Mouse (Mus musculus): ENCODE measurements around the gene Trpv6.

Gene Trpv6

DNA sequence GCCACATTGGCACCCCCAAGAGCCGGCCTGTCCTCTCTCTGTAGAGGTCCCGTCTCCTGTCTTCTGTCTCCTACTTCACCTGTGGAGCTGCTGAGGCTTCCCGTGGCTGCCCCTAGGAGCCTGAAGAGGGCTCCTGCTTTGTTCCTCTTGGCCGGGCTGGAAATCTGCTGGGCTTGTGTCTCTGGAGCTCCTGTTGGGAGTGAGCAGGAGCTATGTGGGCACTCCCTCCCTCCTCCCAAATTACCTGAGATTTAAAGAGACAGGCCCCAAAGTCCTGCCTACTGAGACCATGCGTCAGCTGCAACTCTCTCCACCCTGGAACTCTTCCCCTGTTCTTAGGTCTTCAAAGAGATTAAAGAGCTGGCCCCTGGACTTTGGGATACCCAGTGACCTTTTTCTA lies at the start of gene Trpv6:
Gene Trpv6, minus strand, starts transcription at position 228 of the 400 bp plus-strand sequence.
- no peak for DNase-seq (ENCODE audit: low read depth)

DNA sequence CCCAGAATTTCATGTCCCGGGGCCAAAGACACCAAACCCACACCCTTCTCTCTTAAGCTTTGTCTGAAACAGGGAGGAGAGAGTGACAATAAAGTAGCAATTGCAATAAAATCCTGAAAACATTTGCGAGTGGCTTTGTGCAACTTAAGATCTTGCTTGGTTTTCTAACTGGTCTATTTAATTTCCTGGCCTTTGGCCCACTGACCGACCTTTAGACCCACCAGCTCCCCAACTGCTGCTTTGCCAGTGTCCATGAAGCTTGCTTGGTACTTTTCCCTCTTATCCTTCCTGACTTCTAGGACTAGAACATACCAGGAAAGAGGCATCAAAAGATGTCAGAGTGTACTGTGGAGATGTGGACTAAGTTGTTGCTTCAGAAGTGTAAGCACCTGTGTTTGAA lies 49.4 kb upstream of the Trpv6 start:
- no peak for DNase-seq (ENCODE audit: low read depth)

DNA sequence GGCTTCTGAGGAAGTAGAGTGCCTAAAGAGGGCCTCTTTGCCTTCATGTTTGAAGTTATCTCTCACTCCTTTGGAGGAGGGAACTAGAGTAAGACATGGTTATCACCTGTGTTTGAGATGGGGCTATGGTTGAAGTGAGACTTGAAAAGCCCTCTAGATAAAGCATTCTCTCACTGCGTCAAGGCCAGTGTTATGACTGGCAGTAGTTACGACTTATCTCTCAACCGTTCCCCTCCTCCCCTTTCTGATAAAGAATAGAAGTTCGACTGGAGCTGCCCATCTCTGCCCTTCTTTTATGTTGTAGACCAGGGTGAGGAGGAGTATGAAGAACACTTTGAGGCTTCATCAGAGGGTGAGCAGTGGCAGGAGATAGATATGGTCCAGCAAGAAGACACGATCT lies 48.7 kb upstream of the Trpv6 start:
- no peak for DNase-seq (ENCODE audit: low read depth)

DNA sequence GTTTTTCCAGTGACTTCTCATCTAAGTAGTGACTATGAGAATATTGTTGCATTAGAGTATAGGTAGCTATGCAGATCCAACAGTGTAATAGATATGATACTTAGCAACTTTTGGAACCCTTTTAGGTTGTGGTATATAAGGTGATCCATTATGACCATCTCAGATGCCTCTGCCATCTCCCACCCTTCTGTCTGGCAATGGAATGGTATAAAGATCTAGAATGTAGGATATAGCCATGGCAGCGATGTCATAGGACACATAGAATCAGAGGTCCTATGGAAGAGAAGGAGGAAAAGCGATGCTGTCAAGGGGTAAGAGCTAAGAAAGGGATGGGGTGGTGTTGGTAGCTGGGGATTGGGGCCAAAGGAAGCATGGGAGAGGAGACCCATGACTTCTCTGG lies 47.9 kb upstream of the Trpv6 start, which contains the start of gene Llcfc1:
Gene Llcfc1, plus strand, starts transcription at position 301 of the 400 bp plus-strand sequence.
- DNase-seq (ENCODE audit: low read depth), result no peak

DNA sequence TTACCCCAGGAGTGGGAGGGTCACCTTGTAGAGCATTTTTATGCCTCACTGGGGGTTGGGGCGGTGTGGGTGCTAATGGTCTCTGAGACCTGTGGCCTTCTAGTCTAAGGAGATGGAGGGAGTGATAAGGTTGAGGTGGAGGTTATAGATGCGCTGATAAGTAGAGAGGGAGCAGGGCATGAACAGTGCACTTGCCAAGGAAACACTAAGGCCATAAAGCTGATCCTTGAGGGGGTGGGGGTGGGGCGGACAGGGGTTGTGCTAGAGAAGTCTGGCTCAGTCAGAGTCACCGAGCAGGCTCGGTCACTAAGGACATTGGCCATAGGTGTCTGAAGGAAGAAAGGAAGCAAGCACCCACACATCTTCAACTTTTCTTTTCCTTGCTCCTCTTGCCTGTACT lies 45.5 kb upstream of the Trpv6 start:
- no peak for DNase-seq (ENCODE audit: low read depth)

DNA sequence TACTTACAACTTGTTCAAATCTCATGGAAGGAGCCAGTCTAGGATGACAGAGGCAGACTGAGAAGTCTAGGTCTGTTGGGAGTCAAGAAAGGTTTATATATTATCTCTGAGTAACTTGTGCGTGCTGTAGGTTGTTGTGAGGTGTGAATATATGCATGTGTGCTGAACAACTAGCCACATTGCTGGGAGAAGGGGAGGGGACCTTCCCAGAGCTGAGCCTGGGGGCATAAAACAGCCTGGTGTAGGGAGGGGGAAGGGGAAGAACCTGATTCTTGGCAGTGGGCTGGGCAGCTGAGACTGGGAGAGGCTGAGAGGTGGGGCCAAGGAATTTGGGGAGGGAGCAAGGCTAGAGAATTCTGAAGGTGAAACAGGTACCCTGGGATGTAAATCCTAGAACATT lies 44.5 kb upstream of the Trpv6 start, which contains the start of gene Trpv5:
Gene Trpv5, minus strand, starts transcription at position 101 of the 400 bp plus-strand sequence.
- DNase-seq (ENCODE audit: low read depth), result no peak

DNA sequence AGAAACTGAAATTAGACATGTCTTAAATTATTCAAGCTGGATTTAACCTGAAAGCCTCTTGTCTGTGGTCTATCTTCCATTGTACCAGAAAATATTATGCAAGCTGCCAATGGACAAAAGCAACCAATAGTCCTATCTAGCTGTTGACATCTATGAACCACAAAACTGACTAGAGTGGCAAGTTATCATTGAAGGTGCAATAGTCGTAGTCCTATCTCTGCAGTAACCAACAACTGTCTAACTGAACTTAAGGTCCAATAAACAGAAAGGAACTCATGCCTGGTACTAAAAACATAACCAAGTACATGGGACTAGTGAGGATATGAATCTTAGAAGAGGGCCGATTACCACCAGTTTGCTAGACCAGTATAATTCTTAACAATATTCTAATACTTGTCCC lies 40.3 kb upstream of the Trpv6 start:
- no peak for DNase-seq (ENCODE audit: low read depth)

DNA sequence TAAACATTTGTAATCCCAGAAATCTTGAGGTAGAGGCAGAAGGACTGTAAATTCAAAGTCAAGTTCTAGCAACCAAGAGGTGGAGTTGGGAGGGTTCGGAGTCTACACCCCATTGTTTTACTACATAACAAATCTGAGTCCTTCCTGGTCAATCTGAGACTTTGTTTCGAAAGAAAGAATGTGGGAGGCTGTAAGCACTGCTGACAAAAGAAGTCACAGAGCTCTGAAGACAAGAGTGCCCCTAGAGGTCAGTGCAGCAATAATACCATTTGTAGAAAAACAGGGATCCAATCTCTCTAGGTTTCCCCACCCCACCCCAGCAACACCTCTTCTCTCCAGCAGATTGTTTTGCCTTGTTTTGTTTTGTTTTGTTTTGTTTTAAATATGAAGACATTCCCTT lies 26.1 kb upstream of the Trpv6 start:
- no peak for DNase-seq (ENCODE audit: low read depth)

DNA sequence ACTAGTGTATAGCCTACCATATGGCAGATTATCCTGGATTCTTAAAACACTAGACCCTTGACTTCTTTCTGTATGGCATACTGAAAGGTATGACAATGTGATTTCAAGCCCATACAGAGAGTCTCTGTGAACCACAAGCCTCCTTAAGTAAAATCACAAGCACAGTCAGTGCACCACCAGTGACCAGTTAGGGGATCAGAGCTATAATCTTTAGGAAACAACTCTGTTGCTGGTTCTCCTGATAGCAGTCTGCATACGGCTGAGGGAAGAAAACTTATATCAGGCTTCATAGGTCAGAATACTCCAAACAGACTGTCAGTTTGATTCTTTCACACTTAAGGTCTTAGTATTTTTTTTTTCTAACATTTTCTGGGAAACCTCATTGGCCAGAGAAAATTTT lies 22.3 kb upstream of the Trpv6 start:
- DNase-seq (ENCODE audit: low read depth), result no peak

DNA sequence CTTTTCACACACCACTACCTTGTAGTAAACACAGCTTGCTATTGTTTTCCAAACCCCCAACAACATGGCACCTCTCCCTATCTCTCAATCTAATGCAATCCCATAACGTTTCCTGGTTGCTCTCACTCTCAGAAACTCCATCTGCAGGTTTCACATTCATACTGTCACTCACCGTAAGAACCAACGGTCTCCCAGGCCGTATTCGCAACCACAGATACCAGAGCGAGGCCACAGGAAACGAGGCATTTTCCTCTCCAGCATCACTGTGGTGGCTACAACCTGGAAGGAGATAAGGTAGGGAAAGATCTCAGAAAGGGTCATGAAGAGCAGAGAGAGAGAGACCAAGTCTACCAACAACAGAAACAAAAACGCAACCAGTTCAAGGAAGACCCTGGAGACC lies 18.4 kb upstream of the Trpv6 start:
- DNase-seq (ENCODE audit: low read depth), result no peak

DNA sequence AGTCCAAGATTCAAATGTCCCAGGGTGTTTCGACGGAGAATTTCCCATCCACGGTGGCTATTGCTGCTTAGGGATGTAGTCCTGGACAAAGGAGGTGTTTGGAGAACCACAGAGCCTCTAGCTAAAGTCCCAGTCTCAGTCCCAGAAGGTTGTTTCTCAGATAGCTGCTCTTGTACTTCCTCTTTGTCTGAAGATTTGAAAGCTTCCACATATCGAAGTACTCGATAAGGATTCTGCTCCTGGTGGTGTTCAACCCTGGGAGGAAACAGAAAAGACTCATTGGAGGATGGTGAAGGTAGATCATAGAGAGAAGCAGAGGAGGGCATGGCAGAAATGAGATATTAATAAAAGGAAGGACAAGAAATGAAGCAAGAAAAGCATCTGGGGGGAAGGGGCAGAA lies 17.0 kb upstream of the Trpv6 start:
- DNase-seq (ENCODE audit: low read depth), result no peak

DNA sequence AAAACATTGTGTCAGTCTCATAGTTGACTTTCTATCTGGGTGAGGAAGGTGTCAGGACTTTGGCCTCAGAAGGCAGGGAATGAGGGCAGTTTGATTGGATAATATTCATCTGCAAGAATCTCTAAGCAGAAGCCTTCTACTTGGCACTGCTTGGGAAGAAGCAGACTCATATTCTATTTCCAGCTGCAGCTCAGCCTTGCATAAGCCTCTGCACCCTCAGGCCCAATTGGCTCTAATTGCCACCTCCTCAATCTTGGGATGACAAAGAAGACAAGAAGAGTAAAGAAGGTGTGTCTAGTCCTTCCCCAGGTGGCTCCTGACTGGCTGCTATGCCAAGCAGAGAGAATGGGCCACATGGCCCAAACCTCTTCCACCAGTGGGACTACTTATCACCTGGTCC lies 10.5 kb upstream of the Trpv6 start:
- DNase-seq (ENCODE audit: low read depth), result no peak

DNA sequence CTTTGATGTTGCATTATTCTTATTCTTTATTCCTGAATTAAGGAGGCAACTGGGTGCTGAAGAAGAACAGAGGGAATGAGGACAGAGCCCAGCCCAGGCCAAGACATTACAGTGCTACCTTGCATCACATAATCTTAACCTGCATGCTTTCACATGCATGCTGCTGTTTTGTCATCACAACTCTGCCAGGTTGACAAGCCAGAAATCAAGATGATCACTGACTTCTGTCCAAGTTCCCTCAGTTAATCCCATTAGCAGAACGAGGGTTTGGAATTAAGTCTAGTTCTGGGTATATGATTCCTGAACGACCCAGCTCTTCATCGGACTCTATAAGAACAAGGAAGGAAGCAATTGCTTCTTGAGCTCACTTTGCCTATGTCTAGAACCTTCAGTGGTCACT lies 10.0 kb upstream of the Trpv6 start:
- DNase-seq (ENCODE audit: low read depth), result no peak

DNA sequence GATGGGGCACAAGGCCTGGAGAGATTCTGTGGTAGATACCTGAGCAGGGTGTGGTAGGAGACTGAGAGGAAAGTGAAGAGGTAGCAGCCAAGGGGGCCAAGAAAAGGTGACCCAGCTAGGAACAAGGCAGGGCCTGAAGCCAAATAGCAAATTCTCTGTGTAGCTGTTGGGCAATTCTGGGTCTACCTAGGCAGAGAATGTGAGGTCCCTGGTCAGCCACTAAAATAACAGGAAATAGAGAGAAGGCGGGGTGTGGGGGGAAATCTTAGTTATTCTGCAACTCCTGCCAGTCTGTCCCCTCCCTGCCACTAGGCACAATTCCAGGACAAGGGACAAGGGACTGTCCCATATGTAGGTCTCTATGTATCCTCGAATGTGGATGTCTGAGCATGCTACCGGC lies 7.0 kb upstream of the Trpv6 start:
- DNase-seq (ENCODE audit: low read depth), result no peak

DNA sequence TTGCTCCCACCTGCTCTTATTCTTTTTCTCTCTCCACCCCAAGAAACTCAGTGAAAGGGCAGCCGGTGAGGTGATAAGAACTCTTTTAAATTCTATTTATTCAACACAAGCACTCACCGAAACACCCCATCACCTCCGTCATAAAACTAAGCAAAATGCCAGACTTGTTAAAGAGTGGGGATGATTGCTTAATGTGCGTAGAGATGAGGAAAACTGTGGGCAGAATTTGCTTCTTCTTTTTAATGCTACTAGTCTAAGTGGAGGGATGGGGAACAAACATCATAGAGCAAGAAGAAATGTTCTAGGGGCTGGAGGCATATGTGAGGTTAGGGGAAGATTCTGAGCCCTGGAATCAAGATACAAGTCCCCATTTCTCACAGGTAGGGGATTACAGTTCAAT lies 6.6 kb upstream of the Trpv6 start:
- DNase-seq (ENCODE audit: low read depth), result no peak

DNA sequence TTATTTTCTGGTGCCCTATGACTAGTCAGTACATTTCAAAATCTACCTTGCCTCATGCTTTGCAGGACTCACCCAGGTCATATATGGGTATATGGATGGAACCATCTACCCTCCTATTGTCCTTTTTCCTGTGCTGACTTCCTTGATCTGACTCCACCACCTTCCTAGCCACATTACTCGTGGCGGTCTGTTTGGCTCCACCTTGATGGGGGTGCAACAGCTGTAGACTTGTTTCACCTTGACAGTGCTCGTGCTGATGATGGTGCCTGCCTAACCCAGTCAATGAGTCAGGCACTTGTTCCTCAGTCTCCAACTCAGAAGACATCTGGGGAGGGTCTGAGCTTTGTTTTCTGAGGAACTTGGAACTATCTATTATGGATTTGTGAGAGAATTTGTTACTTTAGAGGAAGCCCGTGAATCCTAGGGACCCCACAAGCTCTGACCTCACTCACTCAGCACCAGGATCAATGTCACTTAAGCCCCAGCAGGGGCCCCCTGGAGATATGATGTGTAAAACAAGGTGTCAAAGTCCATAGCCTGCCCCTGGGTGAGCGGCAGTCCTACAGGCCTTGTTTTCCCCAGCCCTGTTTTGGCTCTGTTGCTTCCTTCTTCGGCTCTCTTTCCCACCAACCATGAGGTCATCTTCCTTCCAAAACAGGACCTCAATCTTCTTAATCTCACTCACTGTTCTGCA lies 5.1 kb upstream of the Trpv6 start:
- DNase-seq (ENCODE audit: low read depth), result no peak

DNA sequence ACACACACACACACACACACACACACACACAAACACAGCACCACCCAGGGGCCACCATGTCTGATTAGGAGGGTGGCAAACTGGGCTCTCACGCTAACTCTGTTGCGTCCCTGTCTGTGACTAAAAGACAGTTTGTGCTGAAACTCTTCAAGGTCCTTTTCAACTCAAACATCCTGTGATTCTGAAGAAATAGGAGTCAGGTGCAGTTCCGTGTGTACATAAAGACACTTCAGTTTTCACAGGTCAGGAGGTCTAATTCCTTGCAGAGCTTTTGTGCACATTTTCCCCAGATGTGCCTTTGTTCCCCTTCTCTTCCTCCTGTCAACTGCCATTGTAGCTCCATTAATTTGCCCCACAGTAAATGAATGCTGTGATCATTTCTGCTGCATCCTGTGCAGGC lies 4.2 kb upstream of the Trpv6 start:
- no peak for DNase-seq (ENCODE audit: low read depth)

DNA sequence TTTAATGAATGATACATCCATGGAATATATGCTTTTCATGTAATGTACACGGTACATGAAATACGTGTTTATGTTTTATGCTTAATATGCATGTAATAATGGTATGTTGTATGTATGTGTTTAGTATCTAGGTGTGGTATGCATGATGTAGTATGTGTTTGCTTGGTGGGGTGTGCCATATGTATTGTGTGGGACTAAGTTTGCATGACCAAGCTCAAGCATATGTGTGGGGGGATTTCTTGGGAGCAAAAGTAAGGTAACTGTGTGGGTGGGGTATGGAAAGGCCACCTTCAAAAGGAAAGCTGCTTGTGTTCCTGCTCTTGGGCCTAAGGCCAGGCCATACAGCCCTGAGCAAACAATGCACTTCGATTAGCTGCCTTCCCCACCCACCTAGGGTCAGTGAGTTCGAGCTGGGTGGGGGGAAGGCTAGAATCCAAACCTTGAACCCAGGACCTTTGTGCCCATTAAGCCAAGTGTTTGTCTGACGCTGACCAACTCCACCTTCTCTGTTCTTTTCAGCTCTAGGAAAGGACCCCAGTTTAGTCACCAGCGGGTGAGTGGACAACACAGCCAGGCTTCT lies 1.8 kb upstream of the Trpv6 start:
- no peak for DNase-seq (ENCODE audit: low read depth)

DNA sequence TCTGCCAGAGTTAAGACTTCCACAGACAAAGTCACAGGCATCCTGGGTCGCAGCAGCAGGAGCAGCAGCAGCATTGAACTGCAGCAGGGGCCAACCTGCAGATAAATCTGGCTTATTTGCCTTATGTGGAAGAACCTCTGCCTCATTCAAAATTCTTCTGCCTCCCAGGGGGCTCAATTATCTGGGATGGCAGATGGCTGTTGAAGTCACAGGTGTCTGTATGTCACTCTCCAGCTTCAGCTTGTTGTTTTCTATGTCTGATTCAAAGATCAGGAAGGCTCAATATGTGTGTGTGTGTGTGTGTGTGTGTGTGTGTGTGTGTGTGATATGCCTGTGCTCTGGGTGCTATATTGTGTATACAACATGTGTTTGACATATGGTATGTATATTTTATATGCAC lies 1.2 kb upstream of the Trpv6 start:
- no peak for DNase-seq (ENCODE audit: low read depth)

DNA sequence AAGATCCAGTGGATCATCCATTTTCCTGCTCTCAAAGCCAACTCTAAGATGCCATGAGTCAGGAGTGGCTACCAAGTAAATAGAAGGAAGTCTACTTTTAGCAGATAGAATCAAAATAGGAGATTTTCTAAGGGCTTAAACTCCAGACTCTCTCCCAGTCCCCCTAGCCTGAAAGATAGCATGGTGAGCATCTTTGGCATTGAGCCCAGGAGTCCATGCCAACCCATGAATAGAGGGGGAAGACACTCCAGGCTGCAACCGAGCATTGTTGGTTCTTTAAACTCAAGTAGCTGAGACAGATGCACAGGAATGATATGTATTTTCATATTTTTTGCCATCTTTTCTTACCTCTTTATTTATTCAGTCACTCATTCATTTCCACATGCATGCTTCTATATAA lies 994 bp downstream of the Trpv6 start:
- no peak for DNase-seq (ENCODE audit: low read depth)

DNA sequence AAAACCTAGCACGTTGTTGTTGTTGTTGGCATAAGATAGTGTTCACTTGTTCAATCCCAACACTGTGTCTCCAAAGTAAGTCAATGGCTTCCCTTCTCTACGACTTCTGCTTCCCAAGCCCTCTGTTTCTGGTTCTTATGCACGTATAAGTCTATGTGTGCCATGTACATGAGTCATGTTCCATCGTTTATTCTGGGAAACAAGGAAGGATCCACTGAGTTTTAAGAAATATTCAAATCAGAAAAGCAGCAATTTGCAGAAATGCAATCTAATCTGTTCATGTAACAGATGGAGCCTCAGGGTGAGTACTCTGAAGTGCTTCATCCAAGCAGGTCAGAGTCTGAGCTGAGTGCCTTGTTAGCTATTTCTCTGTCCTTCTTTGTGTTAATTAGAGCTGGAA lies 4.7 kb downstream of the Trpv6 start:
- no peak for DNase-seq (ENCODE audit: low read depth)

DNA sequence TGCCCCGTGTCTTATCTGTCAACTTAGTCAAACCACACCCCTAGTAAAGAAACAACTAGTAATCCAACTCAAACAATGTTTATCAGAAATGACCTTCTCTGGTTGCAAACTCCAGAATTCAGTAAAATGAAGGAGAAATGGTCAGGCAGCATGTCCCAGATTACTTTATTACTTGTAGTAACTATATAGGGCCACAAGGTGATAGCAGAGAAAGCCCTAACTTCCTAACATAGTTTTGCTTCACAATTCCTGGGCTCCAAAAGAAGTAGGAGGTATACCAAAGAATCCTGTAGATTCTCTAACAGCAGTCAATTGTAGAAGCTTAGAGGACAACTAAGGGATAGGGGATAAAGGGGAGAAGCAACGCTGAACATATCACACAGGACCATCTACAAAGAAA lies 5.4 kb downstream of the Trpv6 start:
- no peak for DNase-seq (ENCODE audit: low read depth)

DNA sequence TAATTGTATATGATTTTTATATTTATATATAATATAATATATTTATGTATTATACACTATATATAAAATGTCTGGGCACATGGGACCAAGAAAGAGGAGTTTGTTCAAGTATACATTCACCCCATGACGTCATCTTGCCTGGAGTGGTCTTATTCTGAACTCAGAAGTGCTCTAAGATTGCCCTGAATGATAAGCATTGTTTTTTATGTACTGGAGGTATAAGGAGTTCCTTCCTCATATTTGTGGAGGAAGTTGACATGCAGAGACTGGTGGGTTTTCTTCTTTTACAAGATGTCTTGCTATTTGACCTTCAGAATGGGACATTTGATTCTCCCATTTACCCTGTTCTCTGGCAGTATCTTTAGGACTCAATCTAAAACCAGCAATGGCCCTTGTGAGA lies 8.0 kb downstream of the Trpv6 start:
- no peak for DNase-seq (ENCODE audit: low read depth)

DNA sequence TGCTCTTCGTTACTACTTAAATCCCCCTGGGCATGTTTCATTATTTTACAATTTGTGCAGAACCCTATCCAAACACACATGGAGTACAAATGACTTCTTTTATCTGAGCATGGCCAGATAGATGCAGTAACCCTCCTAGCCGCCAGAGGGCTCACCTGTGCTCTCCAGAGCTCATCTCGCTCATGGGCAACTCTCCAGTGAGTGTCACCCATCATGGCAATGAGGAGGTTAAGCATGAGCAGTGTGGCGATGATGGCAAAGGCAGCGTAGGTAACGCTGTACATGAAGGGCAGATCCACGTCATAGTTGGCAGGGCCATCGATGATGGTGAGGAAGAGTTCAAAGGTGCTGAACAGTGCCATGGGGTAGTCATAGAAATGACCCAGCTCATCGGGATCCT lies 13.5 kb downstream of the Trpv6 start:
- peak; percentile 27 for DNase-seq (ENCODE audit: low read depth)

Measured in c-Kit-positive CD71-positive TER-119-negative erythroid progenitor cells, embryonic 14.5 days (primary cell).